Mouse (Mus musculus): Measurements from ENCODE around the gene Fam107b.

Fam107b gene

GRCm38 (mm10) chr2:3748714-3749503 lies 178.6 kb downstream of the Fam107b start:
- Histone ChIP-seq H3K4me1 (replicated peaks; ENCODE audit: low read depth, low read length) (peaks cover 10% of the 10 kb centered on the region), H3K9me3 (ENCODE audit: low read length) (no peaks in the 10 kb centered on the region), H3K4me3 (replicated peaks; ENCODE audit: low read length) (no peak overlapping the region), H3K36me3 (ENCODE audit: insufficient read depth, low read length) (no peaks in the 10 kb centered on the region), H3K27me3 (ENCODE audit: insufficient read depth, low read length) (no peaks in the 10 kb centered on the region)
- TF ChIP-seq NANOG (IDR thresholded peaks at IDR 0.05; ENCODE audit: borderline replicate concordance, low read length) (no peak), CTCF (conservative IDR thresholded peaks at IDR 0.05; ENCODE audit: low read length) (no peak), POU5F1 (IDR thresholded peaks at IDR 0.05; ENCODE audit: borderline replicate concordance, low read length) (no peak)

GRCm38 (mm10) chr2:3749504-3750024 lies 179.3 kb downstream of the Fam107b start:
- Histone ChIP-seq H3K4me3 (replicated peaks; ENCODE audit: low read length) (no peak overlapping the region), H3K4me1 (replicated peaks; ENCODE audit: low read depth, low read length) (peaks cover 10% of the 10 kb centered on the region), H3K27me3 (ENCODE audit: insufficient read depth, low read length) (no peaks in the 10 kb centered on the region), H3K36me3 (ENCODE audit: insufficient read depth, low read length) (no peaks in the 10 kb centered on the region), H3K9me3 (ENCODE audit: low read length) (no peaks in the 10 kb centered on the region)
- no peak for TF ChIP-seq NANOG (IDR thresholded peaks at IDR 0.05; ENCODE audit: borderline replicate concordance, low read length)
- TF ChIP-seq CTCF (conservative IDR thresholded peaks at IDR 0.05; ENCODE audit: low read length): no peak
- no peak for TF ChIP-seq POU5F1 (IDR thresholded peaks at IDR 0.05; ENCODE audit: borderline replicate concordance, low read length)

GRCm38 (mm10) chr2:3750126-3750525 lies 179.8 kb downstream of the Fam107b start:
- TF ChIP-seq NANOG (IDR thresholded peaks at IDR 0.05; ENCODE audit: borderline replicate concordance, low read length): no peak
- no peak for TF ChIP-seq CTCF (conservative IDR thresholded peaks at IDR 0.05; ENCODE audit: low read length)
- TF ChIP-seq POU5F1 (IDR thresholded peaks at IDR 0.05; ENCODE audit: borderline replicate concordance, low read length): no peak
- no peak overlapping the region for H3K4me3 ChIP-seq (replicated peaks; ENCODE audit: low read length)
- H3K4me1 ChIP-seq (replicated peaks; ENCODE audit: low read depth, low read length): peaks cover 10% of the 10 kb centered on the region
- no peaks in the 10 kb centered on the region for H3K36me3 ChIP-seq (ENCODE audit: insufficient read depth, low read length)
- H3K9me3 ChIP-seq (ENCODE audit: low read length): no peaks in the 10 kb centered on the region
- H3K27me3 ChIP-seq (ENCODE audit: insufficient read depth, low read length): no peaks in the 10 kb centered on the region

- H3K4me1 ChIP-seq (replicated peaks; ENCODE audit: low read depth, low read length): peaks cover 10% of the 10 kb centered on the region
These were observed 182.1 kb downstream of the Fam107b start for GRCm38 (mm10) chr2:3752365-3752764.

GRCm38 (mm10) chr2:3752893-3753292 lies 182.6 kb downstream of the Fam107b start:
- no peaks in the 10 kb centered on the region for H3K27me3 ChIP-seq (ENCODE audit: insufficient read depth, low read length)
- H3K4me3 ChIP-seq (replicated peaks; ENCODE audit: low read length): no peak overlapping the region
- H3K9me3 ChIP-seq (ENCODE audit: low read length): no peaks in the 10 kb centered on the region; the same call in 1 of the 2 replicates
- peaks cover 10% of the 10 kb centered on the region for H3K4me1 ChIP-seq (replicated peaks; ENCODE audit: low read depth, low read length)
- H3K36me3 ChIP-seq (ENCODE audit: insufficient read depth, low read length): no peaks in the 10 kb centered on the region
- no peak for TF ChIP-seq POU5F1 (IDR thresholded peaks at IDR 0.05; ENCODE audit: borderline replicate concordance, low read length)
- TF ChIP-seq NANOG (IDR thresholded peaks at IDR 0.05; ENCODE audit: borderline replicate concordance, low read length): no peak
- TF ChIP-seq CTCF (conservative IDR thresholded peaks at IDR 0.05; ENCODE audit: low read length): no peak

More at GRCm38 (mm10) chr2:3752365-3752764, 182.1 kb downstream of the Fam107b start:
- Histone ChIP-seq H3K4me3 (replicated peaks; ENCODE audit: low read length) (no peak overlapping the region), H3K9me3 (ENCODE audit: low read length) (no peaks in the 10 kb centered on the region), H3K27me3 (ENCODE audit: insufficient read depth, low read length) (no peaks in the 10 kb centered on the region), H3K36me3 (ENCODE audit: insufficient read depth, low read length) (no peaks in the 10 kb centered on the region)
- TF ChIP-seq NANOG (IDR thresholded peaks at IDR 0.05; ENCODE audit: borderline replicate concordance, low read length) (no peak), POU5F1 (IDR thresholded peaks at IDR 0.05; ENCODE audit: borderline replicate concordance, low read length) (no peak), CTCF (conservative IDR thresholded peaks at IDR 0.05; ENCODE audit: low read length) (no peak)

GRCm38 (mm10) chr2:3753749-3754148 lies 183.5 kb downstream of the Fam107b start:
- Histone ChIP-seq H3K9me3 (ENCODE audit: low read length) (peaks cover 5% of the 10 kb centered on the region; the same call in 1 of the 2 replicates), H3K27me3 (ENCODE audit: insufficient read depth, low read length) (no peaks in the 10 kb centered on the region), H3K36me3 (ENCODE audit: insufficient read depth, low read length) (no peaks in the 10 kb centered on the region), H3K4me3 (replicated peaks; ENCODE audit: low read length) (no peak overlapping the region), H3K4me1 (replicated peaks; ENCODE audit: low read depth, low read length) (peaks cover 8% of the 10 kb centered on the region)
- TF ChIP-seq POU5F1 (IDR thresholded peaks at IDR 0.05; ENCODE audit: borderline replicate concordance, low read length): no peak
- TF ChIP-seq NANOG (IDR thresholded peaks at IDR 0.05; ENCODE audit: borderline replicate concordance, low read length): no peak
- no peak for TF ChIP-seq CTCF (conservative IDR thresholded peaks at IDR 0.05; ENCODE audit: low read length)

- no peaks in the 10 kb centered on the region for H3K4me1 ChIP-seq (replicated peaks; ENCODE audit: low read depth, low read length)
- no peak overlapping the region for H3K4me3 ChIP-seq (replicated peaks; ENCODE audit: low read length)
- TF ChIP-seq CTCF (conservative IDR thresholded peaks at IDR 0.05; ENCODE audit: low read length) (no peak), NANOG (IDR thresholded peaks at IDR 0.05; ENCODE audit: borderline replicate concordance, low read length) (no peak), POU5F1 (IDR thresholded peaks at IDR 0.05; ENCODE audit: borderline replicate concordance, low read length) (no peak)
These were observed 185.6 kb downstream of the Fam107b start for GRCm38 (mm10) chr2:3755936-3756335.

GRCm38 (mm10) chr2:3758406-3758805 lies 188.1 kb downstream of the Fam107b start:
- Histone ChIP-seq H3K4me3 (replicated peaks; ENCODE audit: low read length) (no peak overlapping the region), H3K27me3 (ENCODE audit: insufficient read depth, low read length) (no peaks in the 10 kb centered on the region), H3K9me3 (ENCODE audit: low read length) (peaks cover 5% of the 10 kb centered on the region; the same call in 1 of the 2 replicates), H3K36me3 (ENCODE audit: insufficient read depth, low read length) (no peaks in the 10 kb centered on the region), H3K4me1 (replicated peaks; ENCODE audit: low read depth, low read length) (no peaks in the 10 kb centered on the region)
- TF ChIP-seq CTCF (conservative IDR thresholded peaks at IDR 0.05; ENCODE audit: low read length) (peak; percentile 27), NANOG (IDR thresholded peaks at IDR 0.05; ENCODE audit: borderline replicate concordance, low read length) (no peak)

More at GRCm38 (mm10) chr2:3755936-3756335, 185.6 kb downstream of the Fam107b start:
- H3K36me3 ChIP-seq (ENCODE audit: insufficient read depth, low read length): no peaks in the 10 kb centered on the region
- peaks cover 5% of the 10 kb centered on the region; the same call in 1 of the 2 replicates for H3K9me3 ChIP-seq (ENCODE audit: low read length)
- no peaks in the 10 kb centered on the region for H3K27me3 ChIP-seq (ENCODE audit: insufficient read depth, low read length)

Measured in E14TG2a.4 (cell line).